Mouse (Mus musculus) G1E-ER4 (cell line): ENCODE measurements around the gene Sim2. TPM values are rescaled to one million over a fixed set of nuclear protein-coding genes. Genes with fewer than 3 reads are reported as not detected.

ENCODE experiments used
- GATA1 ChIP-seq: IDR thresholded peaks from one replicate; pipeline ENCODE4 v1.8.0; 2012; ENCODE audit warnings: low read length, inconsistent platforms
- polyA plus RNA-seq: library from polyadenylated mRNA; stranded (reverse); fragments of >175 nt; gene quantifications from 2 replicates; pipeline ENCODE4 v1.2.3, GENCODE M21; 2012

Gene Sim2
- not detected in 2 replicates for polyA plus RNA-seq

- no peak for TF ChIP-seq GATA1
These were observed at the start of gene Sim2 for GRCm38 (mm10) chr16:94084711-94085602. Gene Sim2 (plus strand): TSS chr16:94084931.

- TF ChIP-seq GATA1: no peak
These were observed 47.5 kb upstream of the Sim2 start for GRCm38 (mm10) chr16:94037280-94037679.

GRCm38 (mm10) chr16:94038272-94038985 lies 46.3 kb upstream of the Sim2 start:
- TF ChIP-seq GATA1: no peak

DNA sequence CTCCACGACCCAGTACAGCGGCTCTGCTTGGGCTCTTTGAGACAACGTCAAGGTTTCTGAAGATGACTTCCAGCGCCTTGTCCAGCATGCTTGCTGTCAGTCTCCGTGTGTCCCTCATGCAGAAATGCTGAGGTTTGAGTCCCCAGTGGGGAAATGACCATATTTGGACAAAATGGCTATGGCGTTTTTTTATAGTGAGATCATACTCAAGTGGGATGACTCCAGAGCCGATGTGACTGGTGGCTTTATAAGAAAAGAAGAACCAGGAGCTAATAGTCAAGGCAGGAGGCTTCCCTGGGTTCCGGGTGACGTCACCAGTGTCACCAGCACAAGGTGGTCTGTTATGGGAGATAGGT lies 45.8 kb upstream of the Sim2 start:
- no peak for TF ChIP-seq GATA1

- TF ChIP-seq GATA1: no peak
These were observed 44.2 kb upstream of the Sim2 start for GRCm38 (mm10) chr16:94040485-94040884.

GRCm38 (mm10) chr16:94041065-94041712 lies 43.5 kb upstream of the Sim2 start:
- no peak for TF ChIP-seq GATA1

DNA sequence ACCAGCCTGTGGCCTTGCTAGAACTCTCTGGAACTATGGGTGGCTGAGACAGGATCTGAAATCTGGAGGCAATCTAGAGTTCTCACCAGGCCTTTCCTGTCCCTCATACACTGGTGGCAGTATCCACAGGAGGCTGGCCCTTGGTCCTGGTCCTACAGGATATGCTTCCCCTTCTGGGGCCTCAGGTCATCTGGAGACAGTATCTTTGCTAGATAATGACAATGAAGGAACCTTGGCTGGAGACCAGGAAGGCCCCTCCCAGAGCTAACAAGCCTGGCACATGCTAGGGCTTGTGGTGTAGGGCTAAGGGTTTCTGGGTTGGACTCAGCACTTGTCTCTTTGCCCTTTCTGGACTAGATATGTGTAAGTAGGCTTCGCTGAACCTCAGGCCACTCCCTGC lies 40.9 kb upstream of the Sim2 start:
- TF ChIP-seq GATA1: no peak

DNA sequence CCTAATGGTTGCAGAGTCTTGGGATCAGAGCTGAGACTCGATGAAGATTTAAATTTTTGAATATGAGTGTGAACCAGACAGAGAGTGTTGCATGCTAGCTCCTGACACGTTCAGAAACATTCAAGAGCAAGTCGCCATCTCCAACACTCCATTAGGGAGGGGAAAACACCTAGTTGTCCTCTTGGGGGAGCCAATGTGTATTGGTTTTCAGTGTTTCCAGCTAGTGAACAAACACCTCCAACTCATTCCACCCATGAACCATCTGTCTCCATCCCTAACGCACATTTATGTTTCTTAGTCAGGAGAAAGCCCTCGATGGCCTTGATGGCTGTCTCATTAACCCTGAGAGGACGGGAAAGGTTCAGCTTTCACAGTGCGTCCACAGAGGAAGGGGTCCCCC lies 39.7 kb upstream of the Sim2 start:
- no peak for TF ChIP-seq GATA1

GRCm38 (mm10) chr16:94050368-94050767 lies 34.4 kb upstream of the Sim2 start:
- TF ChIP-seq GATA1: no peak

DNA sequence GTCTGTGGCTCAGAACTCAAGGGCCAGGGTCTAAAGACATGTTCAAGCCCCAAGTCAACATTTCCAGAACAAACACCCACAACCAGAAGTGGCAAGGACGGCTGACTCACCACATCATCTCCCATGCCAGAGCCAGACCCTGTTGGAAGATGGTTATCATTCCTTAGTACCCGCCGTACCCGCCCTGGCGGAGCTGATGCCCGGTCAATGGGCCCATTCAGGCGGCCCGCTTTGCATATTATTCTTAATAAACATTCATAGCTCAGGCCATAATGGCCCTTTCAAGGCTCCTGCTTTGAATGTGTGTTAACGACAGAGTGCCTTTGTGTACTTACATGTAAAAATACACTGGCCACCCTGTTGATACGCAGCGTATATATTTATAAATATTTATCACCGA lies 29.6 kb upstream of the Sim2 start:
- no peak for TF ChIP-seq GATA1

DNA sequence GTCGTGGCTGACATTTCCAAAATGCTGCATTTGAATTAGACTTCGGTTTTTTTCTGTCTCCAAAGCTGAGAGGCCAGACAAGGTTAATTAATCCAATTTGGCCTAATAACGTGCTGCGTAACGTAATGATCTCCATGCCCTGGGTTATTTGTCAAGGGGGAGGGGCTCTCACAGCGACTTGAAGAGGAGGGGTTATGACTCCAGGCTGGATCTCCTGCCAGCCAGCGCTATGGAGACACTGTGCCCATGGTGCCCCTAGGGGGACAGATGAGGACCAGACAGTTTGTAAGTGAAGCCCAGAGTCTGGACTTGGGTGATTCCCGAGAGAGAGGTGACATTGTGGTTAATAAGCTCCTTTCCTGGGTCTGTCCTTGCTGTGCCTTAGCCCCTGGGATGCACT lies 29.2 kb upstream of the Sim2 start:
- no peak for TF ChIP-seq GATA1

DNA sequence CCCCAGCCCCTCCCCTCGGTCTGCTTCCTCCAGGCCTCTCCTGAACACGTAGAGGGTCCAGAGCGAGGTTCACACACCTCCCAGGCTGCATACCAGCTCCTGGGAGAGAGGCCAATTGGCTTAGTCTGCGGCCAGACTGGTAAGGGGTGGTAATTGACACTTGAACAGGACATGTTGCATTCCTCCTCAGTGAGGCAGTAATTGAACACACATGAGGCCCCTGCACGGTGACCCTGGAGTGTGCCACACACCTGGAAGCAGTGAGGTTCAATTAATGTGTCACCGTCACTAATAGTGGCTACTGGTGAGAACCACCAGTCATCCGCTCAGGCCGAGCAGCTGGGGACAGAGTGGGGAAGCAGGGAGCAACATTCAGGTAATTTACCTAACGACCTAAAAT lies 24.9 kb upstream of the Sim2 start:
- no peak for TF ChIP-seq GATA1

DNA sequence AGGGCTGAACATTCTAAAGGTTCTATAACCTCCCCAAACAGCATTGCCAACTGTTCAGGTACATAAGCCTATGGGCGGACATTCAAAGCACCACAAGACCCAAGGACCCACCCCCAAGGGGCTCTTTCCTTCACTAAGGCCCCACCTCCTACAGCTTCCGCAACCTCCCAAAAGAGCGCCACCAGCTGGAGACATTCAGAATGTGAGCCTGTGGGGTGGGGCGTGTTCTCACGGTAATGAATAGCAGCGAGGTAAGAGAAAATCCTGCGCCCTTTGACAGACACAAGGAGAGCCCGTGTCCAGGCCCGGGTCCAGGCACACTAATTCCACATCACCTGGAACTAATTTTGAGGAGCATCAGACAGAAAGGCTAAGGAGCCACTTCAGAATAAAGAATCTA lies 20.5 kb upstream of the Sim2 start:
- no peak for TF ChIP-seq GATA1

DNA sequence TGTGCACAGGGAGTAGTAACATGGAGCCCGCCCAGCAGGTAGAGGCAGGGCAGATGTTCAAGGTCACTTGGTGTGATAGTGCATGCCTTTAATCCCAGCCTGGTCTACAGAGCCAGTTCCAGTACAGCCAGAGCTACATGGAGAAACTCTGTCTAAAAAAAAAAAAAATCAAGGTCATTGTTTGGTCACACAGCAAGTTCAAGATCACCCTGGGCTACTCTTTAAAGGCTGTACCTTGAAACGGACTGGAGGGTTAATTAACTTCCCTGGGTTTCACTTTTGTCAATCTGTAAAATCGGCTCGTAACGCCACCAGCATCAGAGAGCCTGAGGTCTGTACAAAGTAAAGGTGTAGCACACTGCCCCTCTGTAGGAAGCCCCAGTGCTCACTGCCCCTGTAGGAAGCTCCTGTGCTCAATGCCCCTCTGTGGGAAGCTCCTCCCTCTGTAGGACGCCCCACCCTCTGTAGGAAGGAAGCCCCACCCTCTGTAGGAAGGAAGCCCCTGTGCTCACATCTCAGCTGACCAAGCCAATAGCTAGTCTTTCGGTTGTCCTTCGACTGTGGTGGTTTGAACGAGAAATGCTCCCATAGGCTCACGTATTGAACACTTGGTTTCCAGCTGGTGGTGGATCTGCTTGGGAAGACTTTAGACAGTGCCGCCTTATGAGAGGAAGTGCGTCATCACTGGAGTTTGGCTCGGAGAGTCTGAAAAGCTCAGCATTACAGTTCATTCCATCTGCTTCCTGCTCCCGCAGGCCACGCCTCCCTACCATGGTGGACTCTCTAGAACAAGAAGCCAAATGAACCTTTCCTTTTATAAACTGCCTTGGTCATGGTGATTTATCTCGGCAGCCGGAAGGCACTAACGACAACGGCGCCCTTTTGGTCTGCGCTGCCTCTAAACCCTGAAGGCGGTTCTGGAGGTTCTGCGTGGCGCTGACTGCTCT lies 18.7 kb upstream of the Sim2 start:
- TF ChIP-seq GATA1: no peak

DNA sequence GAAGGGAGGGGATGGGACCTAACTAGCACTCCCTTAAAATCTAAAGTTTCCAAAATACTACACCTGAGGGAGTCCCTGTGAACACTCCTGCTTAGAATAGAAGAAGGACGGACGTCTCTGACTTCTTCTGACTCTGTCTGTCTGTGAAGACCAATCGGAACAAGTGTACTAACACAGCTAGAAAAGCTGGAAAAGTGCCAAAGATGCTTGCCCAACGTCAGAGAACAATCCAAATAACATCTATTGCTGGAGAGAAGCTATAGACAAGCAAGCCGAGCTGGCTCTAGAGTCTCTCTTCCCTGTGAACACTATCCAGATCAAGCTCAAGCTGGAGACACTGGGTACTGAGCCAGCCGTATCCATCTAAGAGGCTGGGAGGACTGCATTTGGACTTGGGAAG lies 18.0 kb upstream of the Sim2 start:
- TF ChIP-seq GATA1: no peak
